In genomic region chr17:30575941-30576773, GRCm38 (mm10) we compare ENCODE assay signal across 7 mouse cellular contexts. TPM values are rescaled to one million over a fixed set of nuclear protein-coding genes. Genes with fewer than 3 reads are reported as not detected.
DNase-seq lines count a peak whose midpoint lies in the region; ATAC-seq and TF ChIP-seq lines count a peak whose summit lies in the region.

Gene Btbd9, minus strand, starts transcription at chr17:30576488.

- H3K36me3 ChIP-seq in intestine, postnatal 0 days (ENCODE audit: control insufficient read depth, insufficient read depth) = no peaks in the 10 kb centered on the region
- no peaks in the 10 kb centered on the region for H3K36me3 ChIP-seq in midbrain, embryonic 12.5 days
- H3K36me3 ChIP-seq in small intestine, adult 2 months (ENCODE audit: control insufficient read depth, insufficient read depth, low read length) = no peaks in the 10 kb centered on the region

- TF ChIP-seq POLR2A in small intestine, adult 2 months (IDR thresholded peaks at IDR 0.05; ENCODE audit: low read depth, low read length) = peak; percentile 75

- no peaks in the 10 kb centered on the region for H3K27me3 ChIP-seq in intestine, postnatal 0 days (replicated peaks; ENCODE audit: control insufficient read depth, insufficient read depth, low read length)
- H3K27me3 ChIP-seq in midbrain, embryonic 12.5 days = no peaks in the 10 kb centered on the region
- no peaks in the 10 kb centered on the region for H3K27me3 ChIP-seq in small intestine, adult 2 months (ENCODE audit: control insufficient read depth, insufficient read depth, low read length)

- peak within 1 kb of the TSS; percentile 89 for H3K4me3 ChIP-seq in intestine, postnatal 0 days (ENCODE audit: low read depth, low read length)
- peak within 1 kb of the TSS; percentile 71 for H3K4me3 ChIP-seq in midbrain, embryonic 12.5 days
- H3K4me3 ChIP-seq in small intestine, adult 2 months (ENCODE audit: low read depth, low read length) = peak within 1 kb of the TSS; percentile 93

- H3K27ac ChIP-seq in intestine, postnatal 0 days (ENCODE audit: low read depth, low read length) = peak within 1 kb of the TSS; percentile 83
- H3K27ac ChIP-seq in midbrain, embryonic 12.5 days (replicated peaks) = peak within 1 kb of the TSS; percentile 91
- peak within 1 kb of the TSS; percentile 89 for H3K27ac ChIP-seq in small intestine, adult 2 months (ENCODE audit: insufficient read depth, low read depth, low read length)

- peak; percentile 90 for ATAC-seq in intestine, postnatal 0 days
- ATAC-seq in midbrain, embryonic 12.5 days (ENCODE audit: low FRiP score, low read depth) = peak; percentile 94

- H3K9me3 ChIP-seq in intestine, postnatal 0 days (ENCODE audit: control insufficient read depth) = no peaks in the 10 kb centered on the region
- H3K9me3 ChIP-seq in midbrain, embryonic 12.5 days = no peaks in the 10 kb centered on the region

- WGBS in intestine, postnatal 0 days = under 1% methylated on average over 73 of the region's 94 CpGs
- WGBS in midbrain, embryonic 12.5 days = under 1% methylated on average over 66 of the region's 94 CpGs
- WGBS in small intestine, adult 2 months = 1% methylated on average over 84 of the region's 94 CpGs

- H3K9ac ChIP-seq in intestine, postnatal 0 days (ENCODE audit: low read depth, low read length) = peak within 1 kb of the TSS; percentile 74
- H3K9ac ChIP-seq in midbrain, embryonic 12.5 days (replicated peaks) = peak within 1 kb of the TSS; percentile 70

- TF ChIP-seq CTCF in intestine, postnatal 0 days (IDR thresholded peaks at IDR 0.05; ENCODE audit: low read depth) = no peak
- TF ChIP-seq CTCF in small intestine, adult 2 months (IDR thresholded peaks at IDR 0.05; ENCODE audit: extremely low read depth, insufficient read length, insufficient replicate concordance, low read depth, low read length) = no peak

- intact Hi-C loops in left cerebral cortex, postnatal 4 days (cut with DNase I) = no loop called here

- H3K4me2 ChIP-seq in intestine, postnatal 0 days (replicated peaks; ENCODE audit: low read depth) = peak within 1 kb of the TSS; percentile 85
- peak within 1 kb of the TSS; percentile 72 for H3K4me2 ChIP-seq in midbrain, embryonic 12.5 days (replicated peaks)

- H3K4me1 ChIP-seq in intestine, postnatal 0 days (replicated peaks; ENCODE audit: control insufficient read depth, insufficient read depth, low read length) = peaks cover 11% of the 10 kb centered on the region; the same call in 1 of the 2 replicates
- peaks cover 17% of the 10 kb centered on the region for H3K4me1 ChIP-seq in midbrain, embryonic 12.5 days
- H3K4me1 ChIP-seq in small intestine, adult 2 months (ENCODE audit: control insufficient read depth, insufficient read depth, insufficient read length, low read length) = peaks cover 6% of the 10 kb centered on the region

- peak; percentile 93 for DNase-seq in adrenal gland, adult 8-10 months
- peak; percentile 91 for DNase-seq in embryo, embryonic 9.5 days (ENCODE audit: extremely low spot score)
- no peak for DNase-seq in gonadal fat pad, adult 2 months (ENCODE audit: low read depth)
- DNase-seq in left cerebral cortex, postnatal 4 days = peak; percentile 92

RNA-seq across cellular contexts. Expression of gene Btbd9, which starts in this region (rescaled TPM):
- total RNA-seq in adrenal gland, adult 8-10 months (2022) = 10 to 100 TPM; 40.1 to 61.6 (median 48.3) TPM
- polyA plus RNA-seq in gonadal fat pad, adult 2 months (2012; rRNA removed) = 27.2 and 28.1 TPM in 2 replicates
- 35.9 and 42.6 TPM in 2 replicates for polyA plus RNA-seq in intestine, postnatal 0 days (2015; fragmentation: Nextera tagmentation; extraction: Ambion mirVana)
- 100 to 1,000 TPM; 110 to 126 TPM for total RNA-seq in left cerebral cortex, postnatal 4 days (2021)
- 98.0 and 102 TPM in 2 replicates for polyA plus RNA-seq in midbrain, embryonic 12.5 days (2016; fragmentation: Nextera tagmentation; extraction: Ambion mirVana)
- 8.0 and 31.2 TPM in 2 replicates for polyA plus RNA-seq in small intestine, adult 2 months (2012; rRNA removed)
